In genomic region chr14:73239291-73239690, GRCm38 (mm10) we compare ENCODE assay signal across 8 mouse cellular contexts. TPM values are rescaled to one million over a fixed set of nuclear protein-coding genes. Genes with fewer than 3 reads are reported as not detected.
DNase-seq lines count a peak whose midpoint lies in the region; ATAC-seq and TF ChIP-seq lines count a peak whose summit lies in the region.

No protein-coding gene starts in this region.

- H3K4me2 ChIP-seq in hindbrain, embryonic 12.5 days (replicated peaks) = peak overlapping the region; percentile 50
- peak overlapping the region; percentile 55 for H3K4me2 ChIP-seq in liver, embryonic 13.5 days

- ATAC-seq in hindbrain, embryonic 12.5 days (ENCODE audit: low FRiP score) = peak; percentile 65; the same call in 1 of the 2 replicates
- ATAC-seq in liver, embryonic 13.5 days (ENCODE audit: low read depth) = no peak

- peaks cover 24% of the 10 kb centered on the region for H3K4me1 ChIP-seq in embryonic facial prominence, embryonic 10.5 days
- H3K4me1 ChIP-seq in hindbrain, embryonic 12.5 days = peaks cover 6% of the 10 kb centered on the region
- H3K4me1 ChIP-seq in liver, embryonic 13.5 days (replicated peaks) = peaks cover 28% of the 10 kb centered on the region

- no peak for DNase-seq in gastrocnemius, adult 2 months
- no peak for DNase-seq in gastrocnemius, postnatal 14 days
- DNase-seq in embryonic facial prominence, embryonic 10.5 days (ENCODE audit: low spot score) = peak; percentile 49
- no peak for DNase-seq in liver, embryonic 13.5 days
- peak; percentile 73 for DNase-seq in retina, embryonic 14.5 days (ENCODE audit: low spot score)
- DNase-seq in cerebellum, adult 18-20 months = no peak
- no peak for DNase-seq in urinary bladder, postnatal 36 days (ENCODE audit: low spot score in 2 of 2)

- H3K9me3 ChIP-seq in embryonic facial prominence, embryonic 10.5 days = no peaks in the 10 kb centered on the region
- no peaks in the 10 kb centered on the region for H3K9me3 ChIP-seq in hindbrain, embryonic 12.5 days (replicated peaks)
- no peaks in the 10 kb centered on the region for H3K9me3 ChIP-seq in liver, embryonic 13.5 days (replicated peaks)

- H3K9ac ChIP-seq in hindbrain, embryonic 12.5 days = peak overlapping the region; percentile 66
- H3K9ac ChIP-seq in liver, embryonic 13.5 days = peak overlapping the region; percentile 59

- WGBS in embryonic facial prominence, embryonic 10.5 days = 0% methylated on average over 6 of the region's 6 CpGs
- under 1% methylated on average over 6 of the region's 6 CpGs for WGBS in hindbrain, embryonic 12.5 days
- WGBS in liver, embryonic 13.5 days (ENCODE audit: insufficient replicate concordance) = 1% methylated on average over 6 of the region's 6 CpGs

- peaks cover 19% of the 10 kb centered on the region for H3K36me3 ChIP-seq in embryonic facial prominence, embryonic 10.5 days (replicated peaks)
- 0 out of 2 replicates have a peak, but pooled peaks cover 5% of the 10 kb centered on the region for H3K36me3 ChIP-seq in hindbrain, embryonic 12.5 days
- peaks cover 13% of the 10 kb centered on the region for H3K36me3 ChIP-seq in liver, embryonic 13.5 days

- no peaks in the 10 kb centered on the region for H3K27me3 ChIP-seq in embryonic facial prominence, embryonic 10.5 days (replicated peaks; ENCODE audit: low read depth, poor library complexity, severe bottlenecking)
- no peaks in the 10 kb centered on the region for H3K27me3 ChIP-seq in hindbrain, embryonic 12.5 days
- no peaks in the 10 kb centered on the region for H3K27me3 ChIP-seq in liver, embryonic 13.5 days

- H3K4me3 ChIP-seq in gastrocnemius, adult 2 months = peak overlapping the region; percentile 81
- H3K4me3 ChIP-seq in embryonic facial prominence, embryonic 10.5 days = peak overlapping the region; percentile 66
- H3K4me3 ChIP-seq in hindbrain, embryonic 12.5 days = peak overlapping the region; percentile 48
- H3K4me3 ChIP-seq in liver, embryonic 13.5 days (replicated peaks) = peak overlapping the region; percentile 57

- intact Hi-C loops in gastrocnemius, adult 2 months (cut with DNase I) = loop anchor here (5.0 to 10.0 kb wide), 4 partner anchors 48 to 236 kb away; no protein-coding TSS in a partner anchor
- intact Hi-C loops in gastrocnemius, postnatal 14 days (cut with DNase I; ENCODE audit: low total_unique reads) = no loop called here

- no peak for TF ChIP-seq CTCF in gastrocnemius, adult 2 months (IDR thresholded peaks at IDR 0.05)

- peak overlapping the region; percentile 87 for H3K27ac ChIP-seq in gastrocnemius, adult 2 months
- H3K27ac ChIP-seq in embryonic facial prominence, embryonic 10.5 days (replicated peaks) = peak overlapping the region; percentile 94
- peak overlapping the region; percentile 92 for H3K27ac ChIP-seq in hindbrain, embryonic 12.5 days
- peak overlapping the region; percentile 24; the same call in 1 of the 2 replicates for H3K27ac ChIP-seq in liver, embryonic 13.5 days

RNA-seq across cellular contexts. Expression of gene Lpar6, which starts 1.6 kb away (rescaled TPM):
- under 1 TPM; 0.59 to 0.82 TPM for total RNA-seq in gastrocnemius, adult 2 months (2021)
- total RNA-seq in gastrocnemius, postnatal 14 days (2021) = 1 to 10 TPM; 2.6 to 2.9 TPM
- polyA plus RNA-seq in embryonic facial prominence, embryonic 10.5 days (2016; fragmentation: Nextera tagmentation; extraction: Ambion mirVana) = 18.0 and 18.1 TPM in 2 replicates
- 12.9 and 14.0 TPM in 2 replicates for polyA plus RNA-seq in hindbrain, embryonic 12.5 days (2016; fragmentation: Nextera tagmentation; extraction: Ambion mirVana)
- polyA plus RNA-seq in liver, embryonic 13.5 days (2015; fragmentation: Nextera tagmentation; extraction: Ambion mirVana) = 3.9 and 5.5 TPM in 2 replicates

Comparison
In these comparisons a context has a peak if more than half of its experiments do, and no peak if none do; other contexts are left out.
1. DNase-seq: peak in embryonic facial prominence, embryonic 10.5 days (single experiment) and retina, embryonic 14.5 days (single experiment); none in gastrocnemius, adult 2 months (single experiment), gastrocnemius, postnatal 14 days (single experiment), liver, embryonic 13.5 days (single experiment), cerebellum, adult 18-20 months (0 of 2) and urinary bladder, postnatal 36 days (0 of 2).
2. H3K27ac ChIP-seq: peak in every context shown above with its lines; median percentile 94 in embryonic facial prominence, embryonic 10.5 days; 92 in hindbrain, embryonic 12.5 days; 87 in gastrocnemius, adult 2 months; 24 in liver, embryonic 13.5 days.
3. Peak in every context shown above with its lines, with median percentiles within 50 percentile points of each other: H3K4me3 ChIP-seq.